Mouse (Mus musculus) liver, adult (tissue): ENCODE measurements around the gene Fes.

Experiments
- GATA4 ChIP-seq: IDR thresholded peaks from 2 replicates; pipeline ENCODE4 v1.6.1; 2014; ENCODE audit warnings: mild to moderate bottlenecking, low read length; ENCODE audit not compliant: insufficient replicate concordance

Fes gene

GRCm38 (mm10) chr7:80346830-80347229, 40.9 kb downstream of the Fes start:
- TF ChIP-seq GATA4, result no peak

DNA sequence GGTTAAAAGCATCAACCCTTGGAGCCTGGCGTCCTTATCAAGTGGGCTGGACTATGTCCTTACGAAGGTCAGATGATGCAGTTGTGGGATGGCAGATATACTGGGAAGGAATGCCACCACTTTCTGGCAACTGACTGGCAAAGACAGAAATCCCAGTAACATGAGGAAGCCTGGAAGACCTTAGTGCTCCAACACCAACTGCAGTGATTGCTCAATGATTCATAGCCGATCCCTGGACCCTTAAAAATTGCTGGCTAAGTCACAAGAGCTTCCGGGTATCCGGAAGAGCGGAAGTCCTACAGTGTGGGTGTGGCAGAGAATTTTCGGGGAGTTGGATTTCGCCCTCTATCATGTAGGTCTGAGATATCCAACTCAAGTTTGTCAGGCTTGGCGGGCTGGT, 41.6 kb downstream of the Fes start:
- TF ChIP-seq GATA4, result no peak

- no peak for TF ChIP-seq GATA4
Measured at GRCm38 (mm10) chr7:80343270-80344018, 44.3 kb downstream of the Fes start.

DNA sequence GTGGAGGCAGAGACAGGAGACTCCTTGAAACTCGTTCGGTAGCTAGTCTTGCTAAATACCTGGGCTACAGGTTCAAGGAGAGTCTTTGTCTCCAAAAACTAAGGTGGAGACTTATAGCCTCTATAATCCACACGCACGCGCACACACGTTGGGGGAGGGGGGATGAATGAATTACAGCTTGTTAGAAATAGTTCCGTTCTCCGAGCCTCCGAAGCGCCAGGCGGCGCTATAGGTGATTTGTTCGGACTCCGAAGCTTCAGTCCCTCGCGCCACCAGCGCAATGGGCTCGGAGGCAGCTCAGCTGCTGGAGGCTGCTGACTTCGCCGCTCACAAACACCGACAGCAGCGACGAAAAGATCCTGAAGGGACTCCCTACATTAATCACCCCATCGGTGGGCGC, 44.9 kb downstream of the Fes start, which contains the start of gene Hddc3:
Gene Hddc3 (plus strand): TSS at position 247 of the 400 bp plus-strand sequence.
- no peak for TF ChIP-seq GATA4

DNA sequence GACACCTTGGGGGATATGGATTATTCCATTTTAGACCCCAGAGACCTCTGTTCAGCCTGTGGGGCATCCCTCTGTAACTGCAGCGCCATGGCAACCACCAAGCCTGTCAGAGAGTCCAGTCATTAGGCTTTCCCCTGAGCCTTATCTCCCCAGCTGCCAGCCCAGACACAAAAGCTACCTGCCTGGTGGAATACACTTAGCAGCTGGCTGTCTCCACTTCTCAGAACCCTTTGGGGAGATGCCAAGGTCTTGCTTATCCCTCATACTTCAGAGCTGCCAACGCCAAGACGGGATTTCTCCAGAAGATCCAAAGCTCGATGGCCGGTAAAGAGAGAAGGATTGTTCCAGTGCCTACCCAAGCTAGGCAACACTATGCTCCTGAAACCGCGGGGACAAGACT, 46.0 kb downstream of the Fes start:
- TF ChIP-seq GATA4, result no peak

- TF ChIP-seq GATA4, result no peak
Measured at GRCm38 (mm10) chr7:80340793-80341192, 47.0 kb downstream of the Fes start, which contains the start of gene Unc45a. Unc45a (minus strand) TSS chr7:80341005.

GRCm38 (mm10) chr7:80339793-80340628, 47.7 kb downstream of the Fes start:
- TF ChIP-seq GATA4, result no peak

DNA sequence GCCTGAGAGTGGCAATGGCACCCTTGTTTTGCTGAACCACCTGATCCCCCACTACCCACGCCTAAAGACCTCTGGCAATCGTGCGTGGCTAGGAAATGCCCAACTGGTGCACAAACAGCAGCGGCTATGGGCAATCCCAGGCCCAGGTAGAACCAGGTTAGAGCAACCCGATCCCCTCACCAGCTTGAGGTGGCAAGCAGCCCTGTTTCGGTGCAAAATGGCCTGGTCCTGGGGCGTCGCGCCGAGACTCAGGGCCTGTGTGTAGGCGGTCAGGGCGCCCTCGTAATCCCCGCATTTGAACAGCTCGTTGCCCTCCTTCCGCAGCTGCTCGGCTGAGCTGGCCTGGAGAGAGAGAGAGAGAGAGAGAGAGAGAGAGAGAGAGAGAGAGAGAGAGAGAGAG, 48.4 kb downstream of the Fes start:
- no peak for TF ChIP-seq GATA4

GRCm38 (mm10) chr7:80336932-80337331, 50.8 kb downstream of the Fes start:
- TF ChIP-seq GATA4, result no peak

DNA sequence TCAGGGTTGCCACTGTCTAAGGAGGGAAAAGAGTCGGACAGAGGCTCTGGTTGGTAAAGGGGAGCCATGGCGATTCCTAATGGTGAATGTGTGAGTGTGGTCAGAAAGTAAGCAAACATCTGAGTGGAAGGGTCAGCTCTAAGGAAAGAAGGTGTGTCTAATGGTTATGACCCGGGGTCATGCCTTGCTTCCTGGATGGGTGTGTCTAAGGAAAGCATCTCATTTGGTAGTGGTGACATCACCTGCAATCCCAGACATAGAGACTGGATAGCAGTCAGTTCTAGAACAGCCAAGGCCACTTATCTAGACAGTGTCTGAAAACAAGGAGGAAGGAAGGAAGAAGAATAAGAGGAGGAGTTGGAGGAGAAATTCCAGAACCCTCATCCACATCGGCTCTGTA, 52.9 kb downstream of the Fes start:
- TF ChIP-seq GATA4, result no peak

GRCm38 (mm10) chr7:80331433-80331832, 56.3 kb downstream of the Fes start:
- no peak for TF ChIP-seq GATA4

GRCm38 (mm10) chr7:80330278-80330677, 57.5 kb downstream of the Fes start:
- no peak for TF ChIP-seq GATA4
